Mouse (Mus musculus): ENCODE results near the gene Mall. TPM values are rescaled to one million over a fixed set of nuclear protein-coding genes. Genes with fewer than 3 reads are reported as not detected.

Gene Mall
- polyA plus RNA-seq, 1 experiment: not detected

GRCm38 (mm10) chr2:127656086-127656720 lies 73.5 kb downstream of the Mall start, which contains the start of gene Mal:
Gene Mal (minus strand): TSS chr2:127656695.
- TF ChIP-seq CTCF (IDR thresholded peaks at IDR 0.05; ENCODE audit: insufficient read depth, low read depth, low read length): no peak
- TF ChIP-seq POLR2A (IDR thresholded peaks at IDR 0.05; ENCODE audit: insufficient read depth, low read depth, low read length): 0 out of 2 replicates have a peak, but pooled peaks have one; percentile 2
- peak within 1 kb of the TSS; percentile 37 for H3K4me3 ChIP-seq (ENCODE audit: insufficient read depth, low read depth, low read length)
- 1% methylated on average over 43 of the region's 43 CpGs for WGBS
- H3K4me1 ChIP-seq (ENCODE audit: control insufficient read depth, insufficient read depth, low read length): peaks cover 7% of the 10 kb centered on the region
- H3K27ac ChIP-seq (ENCODE audit: insufficient read depth, low read depth, low read length): no peak within 1 kb of the TSS

GRCm38 (mm10) chr2:127655419-127655818 lies 74.3 kb downstream of the Mall start:
- Histone ChIP-seq H3K4me1 (ENCODE audit: control insufficient read depth, insufficient read depth, low read length) (peaks cover 7% of the 10 kb centered on the region), H3K27ac (ENCODE audit: insufficient read depth, low read depth, low read length) (no peak overlapping the region), H3K4me3 (ENCODE audit: insufficient read depth, low read depth, low read length) (peak overlapping the region; percentile 7; the same call in 1 of the 2 replicates)
- no peak for TF ChIP-seq CTCF (IDR thresholded peaks at IDR 0.05; ENCODE audit: insufficient read depth, low read depth, low read length)
- TF ChIP-seq POLR2A (IDR thresholded peaks at IDR 0.05; ENCODE audit: insufficient read depth, low read depth, low read length): no peak
- WGBS: 14% methylated on average over 9 of the region's 9 CpGs

- 27% methylated on average over 3 of the region's 3 CpGs for WGBS
- H3K27ac ChIP-seq (ENCODE audit: insufficient read depth, low read depth, low read length): no peak overlapping the region
- no peak overlapping the region for H3K4me3 ChIP-seq (ENCODE audit: insufficient read depth, low read depth, low read length)
- H3K4me1 ChIP-seq (ENCODE audit: control insufficient read depth, insufficient read depth, low read length): peaks cover 7% of the 10 kb centered on the region
- TF ChIP-seq CTCF (IDR thresholded peaks at IDR 0.05; ENCODE audit: insufficient read depth, low read depth, low read length): no peak
- TF ChIP-seq POLR2A (IDR thresholded peaks at IDR 0.05; ENCODE audit: insufficient read depth, low read depth, low read length): no peak
Observed at GRCm38 (mm10) chr2:127654786-127655185, 74.9 kb downstream of the Mall start.

Other genes with a start within 250 kb of the Mall start
- gene Kcnip3, start 207.8 kb downstream of the Mall start, polyA plus RNA-seq (2012; ENCODE audit: insufficient read depth, insufficient read length, low replicate concordance, missing spikeins): not detected in 2 replicates
- not detected in 2 replicates for gene Prom2, start 188.5 kb downstream of the Mall start, polyA plus RNA-seq (2012; ENCODE audit: insufficient read depth, insufficient read length, low replicate concordance, missing spikeins)
- not detected in 2 replicates for gene Zfp661, start 142.8 kb downstream of the Mall start, polyA plus RNA-seq (2012; ENCODE audit: insufficient read depth, insufficient read length, low replicate concordance, missing spikeins)
- not detected in 2 replicates for gene Mrps5, start 142.7 kb downstream of the Mall start, polyA plus RNA-seq (2012; ENCODE audit: insufficient read depth, insufficient read length, low replicate concordance, missing spikeins)
- not detected in 2 replicates for gene Mal, start 73.2 kb downstream of the Mall start, polyA plus RNA-seq (2012; ENCODE audit: insufficient read depth, insufficient read length, low replicate concordance, missing spikeins)
- not detected in 2 replicates for gene Nphp1, start 59.0 kb upstream of the Mall start, polyA plus RNA-seq (2012; ENCODE audit: insufficient read depth, insufficient read length, low replicate concordance, missing spikeins)
- gene Mtln, start 62.6 kb upstream of the Mall start, polyA plus RNA-seq (2012; ENCODE audit: insufficient read depth, insufficient read length, low replicate concordance, missing spikeins): not detected in 2 replicates
- not detected in 2 replicates for gene Bub1, start 101.9 kb upstream of the Mall start, polyA plus RNA-seq (2012; ENCODE audit: insufficient read depth, insufficient read length, low replicate concordance, missing spikeins)
- gene Acoxl, start 108.9 kb upstream of the Mall start, polyA plus RNA-seq (2012; ENCODE audit: insufficient read depth, insufficient read length, low replicate concordance, missing spikeins): not detected in 2 replicates